In the genomic region with DNA sequence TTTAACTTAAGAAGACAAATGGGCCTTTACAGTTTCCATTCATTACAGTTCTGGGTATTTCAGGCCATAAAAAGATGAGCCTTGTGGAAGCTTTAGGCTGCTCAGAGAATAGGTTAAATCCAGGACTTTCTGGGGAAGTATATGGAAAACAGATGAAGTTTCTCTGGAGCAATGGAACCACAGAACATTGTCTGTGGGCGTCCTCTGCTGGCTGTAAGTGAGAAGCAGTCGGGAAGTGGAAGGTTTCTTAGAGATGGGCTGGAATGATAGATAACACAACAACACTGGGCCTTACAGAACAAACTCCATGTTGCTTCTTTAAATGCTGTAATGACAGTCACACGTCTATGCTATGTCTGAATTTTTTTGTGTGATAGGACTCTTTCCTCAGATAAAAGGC, we compare ENCODE assay signal across 8 mouse cellular contexts. TPM values are rescaled to one million over a fixed set of nuclear protein-coding genes. Genes with fewer than 3 reads are reported as not detected.
A peak's percentile ranks its signal among the peaks of the same experiment; 100 is the strongest.
DNase-seq lines count a peak whose midpoint lies in the region; ATAC-seq and TF ChIP-seq lines count a peak whose summit lies in the region.

No protein-coding gene starts in this region.

- peak; percentile 46 for DNase-seq in hindbrain, embryonic 14.5 days (ENCODE audit: low spot score)
- DNase-seq in 416B (ENCODE audit: low read depth) (peak; percentile 53), NIH3T3 (ENCODE audit: low read depth) (peak; percentile 86)
- peak; percentile 40 to 52 for DNase-seq in layer of hippocampus, postnatal 36 days
- DNase-seq in natural killer cell, adult 2 months (ENCODE audit: low spot score in 2 of 2), result no peak

- no peaks in the 10 kb centered on the region for H3K36me3 ChIP-seq in hindbrain, embryonic 14.5 days (replicated peaks; ENCODE audit: control insufficient read depth, insufficient read depth)
- no peaks in the 10 kb centered on the region for H3K36me3 ChIP-seq in hindbrain, embryonic 16.5 days (ENCODE audit: control insufficient read depth, insufficient read depth, low read length)
- H3K36me3 ChIP-seq in intestine, embryonic 15.5 days, result no peaks in the 10 kb centered on the region

- H3K4me1 ChIP-seq in hindbrain, embryonic 14.5 days (replicated peaks; ENCODE audit: control insufficient read depth, insufficient read depth, low read length), result no peaks in the 10 kb centered on the region
- H3K4me1 ChIP-seq in hindbrain, embryonic 16.5 days (ENCODE audit: control insufficient read depth, insufficient read depth, low read depth, low read length), result no peaks in the 10 kb centered on the region
- no peaks in the 10 kb centered on the region for H3K4me1 ChIP-seq in embryonic fibroblast, embryonic 13.5 days (ENCODE audit: control insufficient read depth, insufficient read depth, low read length)
- H3K4me1 ChIP-seq in intestine, embryonic 15.5 days (replicated peaks), result no peaks in the 10 kb centered on the region

- no peaks in the 10 kb centered on the region for H3K9me3 ChIP-seq in hindbrain, embryonic 14.5 days (ENCODE audit: control insufficient read depth, low read length)
- H3K9me3 ChIP-seq in hindbrain, embryonic 16.5 days (ENCODE audit: control insufficient read depth, low read length), result no peaks in the 10 kb centered on the region
- no peaks in the 10 kb centered on the region for H3K9me3 ChIP-seq in intestine, embryonic 15.5 days

- TF ChIP-seq POLR2A in embryonic fibroblast, embryonic 13.5 days (IDR thresholded peaks at IDR 0.05; ENCODE audit: low read depth, low read length), result no peak

- no peak overlapping the region for H3K4me2 ChIP-seq in hindbrain, embryonic 14.5 days (replicated peaks)
- H3K4me2 ChIP-seq in hindbrain, embryonic 16.5 days (ENCODE audit: low read length), result no peak overlapping the region
- no peak overlapping the region for H3K4me2 ChIP-seq in intestine, embryonic 15.5 days (replicated peaks)

- no peak overlapping the region for H3K9ac ChIP-seq in hindbrain, embryonic 14.5 days
- no peak overlapping the region for H3K9ac ChIP-seq in hindbrain, embryonic 16.5 days (ENCODE audit: low read depth, low read length)
- no peak overlapping the region for H3K9ac ChIP-seq in intestine, embryonic 15.5 days

- no peak overlapping the region for H3K4me3 ChIP-seq in hindbrain, embryonic 14.5 days (replicated peaks; ENCODE audit: low read length)
- H3K4me3 ChIP-seq in hindbrain, embryonic 16.5 days (ENCODE audit: low read length), result no peak overlapping the region
- H3K4me3 ChIP-seq in embryonic fibroblast, embryonic 13.5 days (ENCODE audit: insufficient read depth, low read length), result no peak overlapping the region
- H3K4me3 ChIP-seq in intestine, embryonic 15.5 days (replicated peaks), result no peak overlapping the region

- peak; percentile 36; the same call in 1 of the 2 replicates for TF ChIP-seq CTCF in embryonic fibroblast, embryonic 13.5 days (IDR thresholded peaks at IDR 0.05; ENCODE audit: borderline replicate concordance, insufficient read depth, low read length)

- H3K27ac ChIP-seq in hindbrain, embryonic 14.5 days, result no peak overlapping the region
- H3K27ac ChIP-seq in hindbrain, embryonic 16.5 days (ENCODE audit: low read depth, low read length), result no peak overlapping the region
- H3K27ac ChIP-seq in embryonic fibroblast, embryonic 13.5 days (ENCODE audit: insufficient read depth, low read length), result no peak overlapping the region
- no peak overlapping the region for H3K27ac ChIP-seq in intestine, embryonic 15.5 days

- WGBS in hindbrain, embryonic 14.5 days, result 28% methylated on average over 3 of the region's 3 CpGs
- 22% methylated on average over 3 of the region's 3 CpGs for WGBS in hindbrain, embryonic 16.5 days
- WGBS in intestine, embryonic 15.5 days, result 27% methylated on average over 3 of the region's 3 CpGs

- no peaks in the 10 kb centered on the region for H3K27me3 ChIP-seq in hindbrain, embryonic 14.5 days (ENCODE audit: control insufficient read depth, insufficient read depth, low read length)
- no peaks in the 10 kb centered on the region for H3K27me3 ChIP-seq in hindbrain, embryonic 16.5 days (replicated peaks; ENCODE audit: control insufficient read depth, insufficient read depth, low read length)
- H3K27me3 ChIP-seq in intestine, embryonic 15.5 days (replicated peaks), result no peaks in the 10 kb centered on the region

- ATAC-seq in hindbrain, embryonic 14.5 days (ENCODE audit: low FRiP score), result no peak
- no peak for ATAC-seq in hindbrain, embryonic 16.5 days
- no peak for ATAC-seq in intestine, embryonic 15.5 days

RNA-seq across cellular contexts. Expression of a gene that starts 10.8 kb away (rescaled TPM):
- polyA plus RNA-seq in hindbrain, embryonic 14.5 days (2014; fragmentation: Nextera tagmentation; extraction: Ambion mirVana), result 2.8 and 3.2 TPM in 2 replicates
- 2.1 and 2.2 TPM in 2 replicates for polyA plus RNA-seq in hindbrain, embryonic 16.5 days (2015; fragmentation: Nextera tagmentation; extraction: Ambion mirVana)
- polyA plus RNA-seq in embryonic fibroblast, embryonic 13.5 days (2011; ENCODE audit: insufficient read length, low read depth, missing spikeins), result 0.42 TPM in 1 of 2 replicates, not detected in the other
- 1 to 10 TPM; 2.7 to 2.9 TPM for total RNA-seq in layer of hippocampus, postnatal 36 days (2021)
- 3.4 TPM in 2 replicates for polyA plus RNA-seq in intestine, embryonic 15.5 days (2015; fragmentation: Nextera tagmentation; extraction: Ambion mirVana)

Comparison
In these comparisons a context has a peak if more than half of its experiments do, and no peak if none do; other contexts are left out.
1. DNase-seq: peak in hindbrain, embryonic 14.5 days (single experiment), 416B (single experiment), NIH3T3 (single experiment) and layer of hippocampus, postnatal 36 days (2 of 2); none in natural killer cell, adult 2 months (0 of 2).